Mouse (Mus musculus): ENCODE measurements at regions not wholly inside any gene's neighbourhood (a gene's known extent, or its start where the extent isn't known, plus 50 kb on each side); places are given as distances from the start of the nearest gene placed in this dataset.

- no peak for DNase-seq (ENCODE audit: extremely low read depth)
- Histone ChIP-seq H3K79me2 (replicated peaks; ENCODE audit: control insufficient read depth, extremely low read depth, insufficient read depth, poor library complexity, severe bottlenecking) (no peaks in the 10 kb centered on the region), H3K4me3 (replicated peaks in 1 of 3; ENCODE audit: low read depth in 2 of 3, low read length in 2 of 3, poor library complexity in 1 of 3) (no peak overlapping the region), H3K36me3 (replicated peaks in 1 of 2; ENCODE audit: control insufficient read depth in 1 of 2, insufficient read depth in 1 of 2, low read length in 1 of 2) (no peaks in the 10 kb centered on the region), H3K27ac (ENCODE audit: insufficient read depth, low read depth) (no peak overlapping the region), H3K27me3 (replicated peaks) (peaks cover 43% of the 10 kb centered on the region), H3K4me2 (ENCODE audit: insufficient read depth, low read depth, poor library complexity, severe bottlenecking) (no peak overlapping the region), H3K4me1 (ENCODE audit: control insufficient read depth in 1 of 2, insufficient read depth in 2 of 2) (peaks cover 0 to 8% of the 10 kb centered on the region in 2 experiments; a peak in 3 of 4 replicates), H3K9me3 (replicated peaks; ENCODE audit: low read length) (no peaks in the 10 kb centered on the region), H3K9ac (ENCODE audit: insufficient read depth, low read depth) (no peak overlapping the region)
- in situ Hi-C loops (cut with MboI; ENCODE audit: low pct_ligation_motif_present, low pct_unique_long_range_greater_than_20kb, low sequenced_read_pairs) (no loop called here), dilution Hi-C loops (cut with MboI; ENCODE audit: extremely low pct_ligation_motif_present, extremely low pct_unique_long_range_greater_than_20kb, low sequenced_read_pairs) (no loop called here)
- TF ChIP-seq TCF12 (IDR thresholded peaks at IDR 0.05; ENCODE audit: low read depth, low read length), result no peak
- no peak for TF ChIP-seq IRF4 (IDR thresholded peaks at IDR 0.05; ENCODE audit: low read depth, low read length)
- no peak for TF ChIP-seq ETS1 (conservative IDR thresholded peaks at IDR 0.05; ENCODE audit: low read depth, low read length)
- no peak for TF ChIP-seq E2F4 (IDR thresholded peaks at IDR 0.05; ENCODE audit: insufficient replicate concordance, low read depth, low read length)
- no peak for TF ChIP-seq JUND (conservative IDR thresholded peaks at IDR 0.05; ENCODE audit: low read depth, low read length)
Measured at GRCm38 (mm10) chr5:33485765-33486164, 52.0 kb upstream of the Nkx1-1 start.

Data from CH12.LX (cell line).